Mouse (Mus musculus): Measurements from ENCODE around the gene 1300017J02Rik. TPM values are rescaled to one million over a fixed set of nuclear protein-coding genes. Genes with fewer than 3 reads are reported as not detected.
A peak's percentile ranks its signal among the peaks of the same experiment; 100 is the strongest.
"Not testable (repeated sequence)": the region's sequence is repeated elsewhere in the genome, so short reads cannot be mapped to it uniquely, and the experiment has no call there.

The 1300017J02Rik gene
- total RNA-seq (2012; rRNA removed) (0.07 and 0.62 TPM in 2 replicates), polyA plus RNA-seq (2012; ENCODE audit: insufficient read depth in 1 of 2, insufficient read length in 2 of 2, low read depth in 1 of 2, low replicate concordance in 2 of 2, missing spikeins in 1 of 2) (1 to 10 TPM in 1 of 2 experiments, not detected in 1; 2.6 TPM)

GRCm38 (mm10) chr9:103304927-103305326 is at the start of gene 1300017J02Rik, which contains the start of gene Topbp1:
Gene 1300017J02Rik (minus strand): TSS chr9:103305082.
Gene Topbp1 (plus strand): TSS chr9:103305215.
- Histone ChIP-seq H3K4me1 (ENCODE audit: control insufficient read depth in 1 of 2, insufficient read depth in 2 of 2, low read length in 2 of 2) (peaks cover 0 to 6% of the 10 kb centered on the region in 2 experiments; a peak in 2 of 4 replicates), H3K27me3 (ENCODE audit: control insufficient read depth in 1 of 2, insufficient read depth in 2 of 2, low read length in 2 of 2) (no peaks in the 10 kb centered on the region), H3K79me2 (ENCODE audit: control insufficient read depth, insufficient read depth, low read length, poor library complexity) (peaks cover 34% of the 10 kb centered on the region), H3K9ac (ENCODE audit: control insufficient read depth, low read depth, low read length, poor library complexity, severe bottlenecking) (peak within 1 kb of the TSS; percentile 100), H3K9me3 (replicated peaks; ENCODE audit: insufficient read depth, low read length) (no peaks in the 10 kb centered on the region), H3K27ac (ENCODE audit: control insufficient read depth, low read depth, low read length) (peak within 1 kb of the TSS; percentile 85), H3K36me3 (ENCODE audit: control insufficient read depth in 1 of 2, insufficient read depth in 2 of 2, low read length in 2 of 2) (peaks cover 10 to 31% of the 10 kb centered on the region in 2 experiments), H3K4me3 (ENCODE audit: control insufficient read depth in 1 of 2, insufficient read depth in 1 of 2, low read depth in 2 of 2, low read length in 2 of 2) (peak within 1 kb of the TSS; percentile 88 to 99)
- TF ChIP-seq ELF1 (IDR thresholded peaks at IDR 0.05; ENCODE audit: low read depth, low read length) (peak; percentile 95), SIN3A (IDR thresholded peaks at IDR 0.05; ENCODE audit: low read length) (peak; percentile 75), CHD1 (IDR thresholded peaks at IDR 0.05; ENCODE audit: low read depth, low read length) (no peak), MAFK (IDR thresholded peaks at IDR 0.05; ENCODE audit: borderline replicate concordance, low read depth, low read length) (no peak), E2F4 (IDR thresholded peaks at IDR 0.05; ENCODE audit: borderline replicate concordance, low read depth, low read length) (peak; percentile 97), MXI1 (IDR thresholded peaks at IDR 0.05; ENCODE audit: low read depth, low read length) (0 out of 2 replicates have a peak, but pooled peaks have one; percentile 11), MAZ (IDR thresholded peaks at IDR 0.05; ENCODE audit: low read depth, low read length) (peak; percentile 55; the same call in 1 of the 2 replicates), POLR2AphosphoS2 (IDR thresholded peaks at IDR 0.05; ENCODE audit: low read length) (peak; percentile 97), NELFE (IDR thresholded peaks at IDR 0.05; ENCODE audit: low read depth, low read length) (peak; percentile 99), KAT2A (conservative IDR thresholded peaks at IDR 0.05; ENCODE audit: low read depth, low read length) (0 out of 2 replicates have a peak, but pooled peaks have one; percentile 1), TCF12 (IDR thresholded peaks at IDR 0.05; ENCODE audit: low read depth, low read length) (peak; percentile 49), HCFC1 (IDR thresholded peaks at IDR 0.05; ENCODE audit: low read depth, low read length) (peak; percentile 89), TBP (IDR thresholded peaks at IDR 0.05; ENCODE audit: low read depth, low read length) (peak; percentile 81), MAX (IDR thresholded peaks at IDR 0.05; ENCODE audit: low read length) (no peak), POLR2A (IDR thresholded peaks at IDR 0.05; ENCODE audit: control insufficient read depth in 1 of 2, insufficient read depth in 1 of 2, low read depth in 1 of 2, low read length in 2 of 2, poor library complexity in 1 of 2) (peak; percentile 94 to 98), CTCF (IDR thresholded peaks at IDR 0.05 in 2 of 3, conservative IDR thresholded peaks at IDR 0.05 in 1 of 3; ENCODE audit: control insufficient read depth in 1 of 3, insufficient read depth in 1 of 3, low read depth in 2 of 3, low read length in 3 of 3, poor library complexity in 1 of 3, severe bottlenecking in 1 of 3) (no peak), ZMIZ1 (IDR thresholded peaks at IDR 0.05; ENCODE audit: low read depth, low read length) (peak; percentile 95), ZNF384 (IDR thresholded peaks at IDR 0.05; ENCODE audit: low read depth, low read length) (no peak)
- DNase-seq (ENCODE audit: low read depth, low spot score): peak; percentile 96

- not testable (repeated sequence) for DNase-seq (ENCODE audit: low read depth, low spot score); H3K27me3 ChIP-seq (ENCODE audit: control insufficient read depth in 1 of 2, insufficient read depth in 2 of 2, low read length in 2 of 2); H3K9me3 ChIP-seq (replicated peaks; ENCODE audit: insufficient read depth, low read length); H3K4me1 ChIP-seq (ENCODE audit: control insufficient read depth in 1 of 2, insufficient read depth in 2 of 2, low read length in 2 of 2); H3K79me2 ChIP-seq (ENCODE audit: control insufficient read depth, insufficient read depth, low read length, poor library complexity); H3K4me3 ChIP-seq (ENCODE audit: control insufficient read depth in 1 of 2, insufficient read depth in 1 of 2, low read depth in 2 of 2, low read length in 2 of 2); H3K9ac ChIP-seq (ENCODE audit: control insufficient read depth, low read depth, low read length, poor library complexity, severe bottlenecking); H3K27ac ChIP-seq (ENCODE audit: control insufficient read depth, low read depth, low read length)
- H3K36me3 ChIP-seq (ENCODE audit: control insufficient read depth in 1 of 2, insufficient read depth in 2 of 2, low read length in 2 of 2): peaks cover 21 to 38% of the 10 kb centered on the region in 2 experiments
Observed at GRCm38 (mm10) chr9:103353500-103354260, 48.8 kb upstream of the 1300017J02Rik start.
